Mouse (Mus musculus) E14TG2a.4 (cell line): Measurements from ENCODE around the gene Apoe.

Experiments used
- CTCF ChIP-seq: conservative IDR thresholded peaks from 2 replicates; pipeline ENCODE4 v1.5.1; 2014; ENCODE audit warnings: low read length
- NANOG ChIP-seq: IDR thresholded peaks from 2 replicates; pipeline ENCODE4 v1.6.1; 2014; ENCODE audit warnings: borderline replicate concordance, low read length, mixed read lengths

DNA sequence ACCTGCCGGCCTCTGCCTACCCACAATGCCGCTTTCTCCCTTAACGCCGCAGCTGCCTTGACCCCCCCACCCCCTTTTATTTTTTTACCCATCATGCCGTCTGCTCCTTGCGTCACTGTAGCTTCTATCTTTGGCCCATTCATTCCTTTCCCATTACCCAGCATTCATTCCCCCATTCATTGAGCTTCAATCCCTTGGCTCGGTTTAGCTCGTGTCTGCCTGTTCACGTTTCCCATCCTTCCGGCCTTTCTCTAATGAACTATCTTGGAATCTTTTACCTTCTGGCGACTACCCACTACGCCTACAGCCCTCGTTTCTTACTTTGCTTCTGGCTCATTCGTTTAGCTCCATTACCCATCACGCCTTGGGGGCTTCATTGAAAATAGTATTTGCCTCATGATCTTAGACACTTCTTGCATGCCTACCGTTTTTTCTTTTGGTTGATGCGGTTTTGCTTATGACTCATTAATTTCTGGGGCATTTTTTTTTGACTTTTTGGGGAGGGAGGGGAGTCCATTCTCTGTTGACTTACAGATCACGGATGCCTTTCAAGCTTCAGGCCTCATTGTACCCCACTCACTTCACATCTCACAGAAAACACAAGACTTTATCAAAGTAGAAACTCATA is 17.2 kb upstream of the Apoe start:
- TF ChIP-seq NANOG (no peak), CTCF (no peak)
